Mouse (Mus musculus) heart, adult 11 months (tissue): Measurements from ENCODE around the gene Rnf144a.

Experiments used
- DNase-seq: peaks from one replicate; pipeline ENCODE4 v3.0.0; 2022

Rnf144a gene

GRCm38 (mm10) chr12:26311548-26311947 is 103.5 kb downstream of the Rnf144a start:
- DNase-seq = no peak

GRCm38 (mm10) chr12:26310247-26310646 is 104.8 kb downstream of the Rnf144a start:
- DNase-seq = no peak

- no peak for DNase-seq
These were observed 112.2 kb downstream of the Rnf144a start for GRCm38 (mm10) chr12:26302886-26303285.

GRCm38 (mm10) chr12:26299515-26300090 is 115.5 kb downstream of the Rnf144a start:
- no peak for DNase-seq

DNA sequence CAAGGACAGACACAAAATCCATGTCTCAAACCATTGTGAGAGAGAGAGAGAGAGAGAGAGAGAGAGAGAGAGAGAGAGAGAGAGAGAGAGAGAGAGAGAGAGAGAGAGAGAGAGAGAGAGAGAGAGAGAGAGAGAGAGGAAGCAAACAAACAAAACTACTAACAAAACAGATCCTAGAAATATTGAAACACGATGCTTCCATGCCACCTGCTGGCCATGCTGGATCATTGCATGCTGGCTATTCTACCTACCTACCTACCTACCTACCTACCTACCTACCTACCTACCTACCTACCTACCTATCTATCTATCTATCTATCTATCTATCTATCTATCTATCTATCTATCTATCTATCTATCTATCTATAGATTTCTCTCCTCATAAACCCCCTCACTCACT is 119.1 kb downstream of the Rnf144a start:
- DNase-seq = peak; percentile 8

DNA sequence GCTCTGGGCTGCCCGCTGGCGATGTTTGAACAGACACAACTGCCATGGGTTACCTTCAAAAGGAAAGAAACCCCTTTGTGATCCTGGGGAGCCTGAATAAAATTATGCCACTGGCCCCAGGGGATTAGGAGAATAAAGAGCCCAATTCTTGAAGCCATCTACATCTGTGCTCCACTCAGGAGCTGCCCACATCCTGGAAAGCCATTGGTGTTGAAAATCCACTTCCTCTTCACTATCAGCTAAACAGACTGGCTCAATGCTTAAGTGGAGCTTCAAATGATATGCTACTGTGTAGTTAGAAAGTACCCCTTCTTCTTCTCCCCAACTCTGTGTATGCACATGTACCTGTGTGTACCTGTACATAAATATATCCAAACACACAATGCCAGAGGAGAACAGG is 125.9 kb downstream of the Rnf144a start:
- DNase-seq = no peak

- peak; percentile 58 for DNase-seq
These were observed 126.7 kb downstream of the Rnf144a start for GRCm38 (mm10) chr12:26288347-26288746.

DNA sequence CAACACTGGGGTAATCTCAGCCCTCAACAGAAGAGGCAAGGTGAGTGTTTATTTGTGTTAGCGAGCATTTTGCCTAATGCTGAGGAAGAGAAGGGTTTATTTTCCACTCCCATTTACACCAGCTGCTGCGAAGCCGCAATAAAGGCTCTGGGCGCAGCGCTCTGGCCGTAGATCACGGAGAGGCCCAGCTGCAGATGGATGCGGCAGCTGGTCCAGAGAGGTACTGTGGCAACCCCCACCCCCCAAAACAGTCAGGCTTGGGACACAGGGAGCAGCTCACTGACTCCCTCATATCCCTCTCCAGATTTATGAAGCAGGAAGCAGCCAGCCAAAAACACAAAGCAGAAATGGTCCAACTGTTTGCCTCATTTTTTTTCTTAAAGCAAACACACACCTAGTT is 129.1 kb downstream of the Rnf144a start:
- DNase-seq = peak; percentile 78

DNA sequence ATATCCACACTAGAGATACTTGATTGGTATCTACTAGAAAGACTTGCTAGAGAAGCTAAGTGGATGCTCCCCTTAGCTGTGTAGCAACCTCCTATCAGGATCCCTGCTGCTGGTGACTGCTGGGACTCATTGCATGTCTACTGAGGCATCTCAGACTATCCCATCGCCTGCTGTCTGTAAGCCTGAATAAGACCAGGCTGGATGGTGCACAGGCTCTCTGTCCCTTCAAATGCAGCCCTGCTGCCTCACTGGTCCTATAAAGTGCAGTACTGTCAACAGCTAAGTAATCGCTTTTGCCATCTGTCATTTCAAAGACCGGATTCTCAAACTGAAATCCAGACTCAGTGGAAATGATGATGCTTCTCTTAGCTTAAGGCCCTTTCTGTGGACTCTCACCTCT is 129.6 kb downstream of the Rnf144a start:
- DNase-seq = peak; percentile 55

DNA sequence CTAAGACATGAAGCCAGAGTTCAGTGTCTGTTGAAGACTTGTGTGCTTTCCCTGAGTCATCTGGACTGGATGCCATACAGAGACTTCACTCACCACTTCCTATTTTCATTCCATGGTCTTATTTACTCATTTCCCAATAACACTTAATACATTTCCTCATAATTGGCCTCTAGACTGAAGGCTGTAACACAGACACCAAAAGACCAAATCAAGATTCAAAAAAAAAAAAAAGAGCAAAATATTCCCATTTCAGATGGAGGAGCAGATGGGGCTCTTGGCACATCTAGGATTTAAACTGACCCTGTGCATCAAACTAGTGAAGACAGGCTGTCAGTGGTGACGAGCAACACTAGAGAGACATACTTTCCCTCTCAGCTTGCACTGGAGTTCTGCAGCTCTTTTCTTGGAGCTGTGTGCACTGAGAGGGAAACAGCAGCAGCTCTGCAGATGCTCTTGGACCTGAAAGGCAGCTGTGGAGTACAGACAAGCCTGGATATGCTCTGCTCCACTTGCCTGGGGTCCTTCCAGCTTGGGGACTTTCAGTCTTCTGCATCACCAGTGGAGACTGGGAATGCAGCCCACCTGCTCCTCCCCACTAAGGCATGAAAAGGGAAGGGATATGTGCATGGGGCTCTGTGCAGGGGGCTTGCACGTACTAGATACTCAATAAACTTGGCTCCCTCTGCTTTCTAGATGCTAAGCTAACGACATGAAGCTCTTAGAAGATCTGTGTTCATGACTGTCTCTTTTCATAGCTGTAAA is 134.2 kb downstream of the Rnf144a start:
- peak; percentile 87 for DNase-seq

DNA sequence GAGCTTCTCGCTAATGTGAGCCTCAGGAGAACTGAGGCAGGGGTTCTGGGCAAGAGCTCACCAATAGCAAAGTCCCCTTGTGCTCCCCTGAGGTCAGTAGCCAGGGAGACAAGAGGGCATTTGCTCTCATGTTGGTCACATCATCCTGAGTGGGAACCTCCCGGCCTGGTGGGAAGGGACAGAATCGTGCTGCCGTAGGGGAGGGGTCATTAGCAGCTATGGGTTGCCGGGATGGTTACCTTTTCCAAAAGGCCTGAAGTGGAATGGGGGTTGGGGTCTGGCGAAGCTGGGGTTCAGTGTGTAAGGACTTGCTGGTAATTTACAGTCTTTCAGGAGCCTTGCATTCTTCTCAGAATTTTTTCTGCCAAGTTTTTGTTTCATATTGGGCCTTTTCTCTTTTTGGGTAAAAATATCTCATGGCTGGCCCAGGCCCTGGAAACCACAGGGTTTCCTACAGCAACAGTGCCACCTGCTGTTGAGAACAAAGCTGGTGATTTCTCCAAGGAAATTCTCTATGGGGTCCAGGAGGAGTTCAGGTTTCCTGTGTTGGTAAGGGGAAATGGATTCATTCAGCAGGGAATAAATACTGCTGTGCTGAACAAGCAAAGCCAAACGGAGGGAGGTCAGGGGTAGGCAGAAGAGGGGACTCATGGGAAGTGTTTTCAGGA is 137.9 kb downstream of the Rnf144a start:
- DNase-seq = peak; percentile 89

DNA sequence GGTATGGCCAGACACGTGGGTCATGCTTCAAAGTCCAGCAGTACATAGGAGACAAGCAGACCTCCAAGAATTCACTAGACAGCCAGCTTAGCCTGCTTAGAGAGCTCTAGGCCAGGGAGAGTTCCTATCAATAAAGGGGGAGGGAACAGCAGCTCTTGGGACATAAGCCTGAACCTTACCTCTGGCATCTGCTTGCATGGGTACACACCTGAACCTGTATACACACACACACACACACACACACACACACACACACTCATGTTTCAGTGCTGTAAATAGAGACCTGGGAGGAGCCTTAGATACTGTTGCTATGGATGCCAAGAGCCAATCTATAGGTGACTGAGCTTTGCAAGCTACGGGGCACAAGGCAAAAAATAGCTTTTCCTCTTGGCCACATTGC is 138.5 kb downstream of the Rnf144a start:
- DNase-seq = peak; percentile 68
